Mouse (Mus musculus): ENCODE results near the gene Hoxb5.

Gene Hoxb5

DNA sequence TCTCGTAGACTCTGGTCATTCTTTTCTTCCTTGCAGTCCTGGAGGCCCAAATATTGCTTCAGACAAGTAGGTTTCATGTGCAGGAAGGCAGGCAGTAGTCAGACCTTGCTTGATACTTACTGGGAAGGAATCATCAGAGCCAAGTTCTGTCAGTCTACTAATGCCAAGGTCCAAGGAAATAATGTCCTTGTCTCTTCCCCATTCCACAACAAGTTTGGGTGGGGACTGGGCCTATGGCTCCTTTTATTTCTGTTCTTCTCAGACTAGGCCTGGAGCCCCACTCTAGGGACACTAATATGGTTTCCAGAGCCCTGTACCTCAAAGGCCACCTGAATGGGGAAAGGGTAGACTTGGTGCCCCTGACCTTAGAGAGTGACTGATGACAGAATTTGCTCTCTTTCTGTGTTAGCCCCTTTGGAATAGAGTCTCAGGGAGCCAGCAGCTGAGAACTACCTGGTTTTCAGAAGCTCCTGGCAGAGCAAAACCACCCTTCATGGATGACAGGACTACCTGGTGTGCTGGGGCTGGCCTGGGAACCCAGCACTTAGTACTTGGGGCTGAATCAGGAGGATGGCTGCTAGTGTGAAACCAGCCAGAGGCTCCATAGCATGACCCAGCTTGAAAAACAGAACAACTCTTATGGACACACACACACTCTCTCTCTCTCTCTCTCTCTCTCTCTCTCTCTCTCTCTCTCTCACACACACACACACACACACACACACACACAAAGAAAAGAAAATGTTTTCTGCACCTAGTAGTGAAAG, 14.5 kb upstream of the Hoxb5 start:
- DNase-seq, result no peak

DNA sequence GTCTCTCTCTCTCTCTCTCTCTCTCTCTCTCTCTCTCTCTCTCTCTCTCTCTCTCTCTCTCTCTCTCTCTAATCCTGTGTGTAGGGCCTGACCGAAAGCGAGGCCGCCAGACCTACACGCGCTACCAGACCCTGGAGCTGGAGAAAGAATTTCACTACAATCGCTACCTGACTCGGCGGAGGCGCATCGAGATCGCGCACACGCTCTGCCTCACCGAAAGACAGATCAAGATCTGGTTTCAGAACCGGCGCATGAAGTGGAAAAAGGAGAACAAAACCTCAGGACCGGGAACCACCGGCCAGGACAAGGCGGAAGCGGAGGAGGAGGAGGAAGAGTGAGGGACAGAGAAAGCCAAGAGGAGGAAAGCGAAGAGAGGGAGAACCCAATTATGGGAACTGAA, 13.8 kb upstream of the Hoxb5 start:
- DNase-seq, result no peak

DNA sequence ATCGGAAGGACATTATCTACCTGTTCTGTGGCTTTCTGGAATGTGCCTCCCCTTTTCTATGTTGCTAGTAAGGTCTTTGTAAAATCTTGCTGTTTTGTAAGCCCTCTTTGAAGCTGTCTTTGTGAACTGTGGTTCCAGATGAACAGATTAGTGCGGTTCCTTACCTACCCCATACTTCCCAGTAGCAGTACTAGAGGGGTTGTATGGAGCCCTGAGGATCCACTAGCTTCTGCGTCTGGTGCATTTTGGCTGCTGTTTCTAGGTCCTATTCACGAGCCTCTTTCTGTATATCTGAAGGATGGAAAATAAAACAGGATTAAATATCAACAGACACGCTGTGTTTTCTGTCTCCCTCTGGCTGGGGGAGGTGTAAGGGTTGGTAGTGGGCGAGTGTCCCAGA, 13.3 kb upstream of the Hoxb5 start:
- no peak for DNase-seq

DNA sequence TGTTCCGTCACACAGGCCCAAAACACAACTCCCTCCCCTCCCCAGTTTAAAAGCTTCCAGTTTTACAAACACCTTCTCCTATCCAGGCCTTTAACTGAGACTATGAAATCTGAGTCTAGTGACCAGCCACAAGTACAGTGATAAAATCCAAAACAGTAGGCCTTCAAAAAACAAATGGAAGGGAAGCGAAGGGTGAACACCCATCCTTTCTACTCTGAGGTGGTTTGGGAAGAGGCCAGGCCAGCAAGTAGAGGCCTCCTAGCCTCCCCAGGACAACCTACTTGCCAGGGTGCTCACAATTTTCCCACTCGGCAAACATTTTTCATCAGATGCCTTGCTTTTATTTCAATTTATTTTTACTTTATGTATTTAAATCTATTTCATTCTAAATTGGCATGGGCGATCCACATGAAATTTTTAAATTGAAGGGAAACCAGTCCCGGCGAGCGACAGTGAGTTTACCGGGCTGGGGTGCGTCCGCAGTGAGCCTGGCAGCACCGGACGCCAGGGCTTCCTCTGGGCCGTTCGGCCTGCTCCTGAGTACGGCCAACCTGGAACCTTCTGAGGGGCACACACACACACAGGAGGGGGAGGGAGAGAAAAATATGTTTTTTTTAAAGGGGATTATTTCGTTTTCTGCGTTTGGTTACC, 12.3 kb upstream of the Hoxb5 start:
- no peak for DNase-seq

DNA sequence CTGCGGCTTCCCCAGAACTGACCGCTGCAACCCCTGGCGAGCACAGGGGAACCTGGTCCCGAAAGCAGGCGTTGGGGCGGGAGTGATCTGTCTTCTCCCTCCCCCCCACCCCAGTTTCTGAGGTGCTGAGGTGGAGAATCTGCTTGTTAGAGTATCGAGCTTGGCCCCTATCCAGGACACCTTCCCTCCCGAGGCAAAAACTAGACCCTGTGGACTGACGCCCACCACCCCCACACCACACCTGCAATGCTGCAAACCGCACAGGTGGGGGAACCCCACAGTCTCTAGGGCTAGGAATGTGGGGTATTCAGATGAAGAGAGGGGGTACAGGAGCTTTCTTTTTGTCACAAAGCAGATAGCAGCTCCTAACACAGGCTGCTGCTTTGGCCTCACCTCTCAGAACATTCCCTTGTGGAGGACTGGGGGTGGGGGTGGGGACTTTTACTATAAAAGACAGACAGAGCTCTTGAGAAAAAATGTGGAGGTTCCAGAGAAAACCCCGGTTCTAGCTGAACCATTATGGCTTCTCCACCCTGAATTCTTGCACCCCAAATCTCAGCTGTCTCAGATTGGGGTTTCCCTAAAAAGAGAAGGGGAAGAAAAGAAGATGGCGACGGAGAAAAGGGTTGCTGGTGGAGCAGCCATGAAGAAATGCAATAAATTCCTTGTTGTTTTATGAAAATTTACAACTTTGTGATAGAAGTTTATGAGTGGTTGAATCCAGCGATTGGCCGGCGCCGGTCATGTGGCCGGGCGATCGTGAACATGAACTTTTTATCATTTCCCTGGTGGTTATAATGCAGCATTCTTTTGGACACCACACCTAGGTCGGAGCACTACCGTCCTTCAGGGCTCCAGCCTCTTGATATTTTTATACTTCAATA, 11.2 kb upstream of the Hoxb5 start, which contains the start of gene Hoxb6:
Hoxb6 (plus strand) TSS at position 796 of the 884 bp plus-strand sequence.
- peak; percentile 74 for DNase-seq

DNA sequence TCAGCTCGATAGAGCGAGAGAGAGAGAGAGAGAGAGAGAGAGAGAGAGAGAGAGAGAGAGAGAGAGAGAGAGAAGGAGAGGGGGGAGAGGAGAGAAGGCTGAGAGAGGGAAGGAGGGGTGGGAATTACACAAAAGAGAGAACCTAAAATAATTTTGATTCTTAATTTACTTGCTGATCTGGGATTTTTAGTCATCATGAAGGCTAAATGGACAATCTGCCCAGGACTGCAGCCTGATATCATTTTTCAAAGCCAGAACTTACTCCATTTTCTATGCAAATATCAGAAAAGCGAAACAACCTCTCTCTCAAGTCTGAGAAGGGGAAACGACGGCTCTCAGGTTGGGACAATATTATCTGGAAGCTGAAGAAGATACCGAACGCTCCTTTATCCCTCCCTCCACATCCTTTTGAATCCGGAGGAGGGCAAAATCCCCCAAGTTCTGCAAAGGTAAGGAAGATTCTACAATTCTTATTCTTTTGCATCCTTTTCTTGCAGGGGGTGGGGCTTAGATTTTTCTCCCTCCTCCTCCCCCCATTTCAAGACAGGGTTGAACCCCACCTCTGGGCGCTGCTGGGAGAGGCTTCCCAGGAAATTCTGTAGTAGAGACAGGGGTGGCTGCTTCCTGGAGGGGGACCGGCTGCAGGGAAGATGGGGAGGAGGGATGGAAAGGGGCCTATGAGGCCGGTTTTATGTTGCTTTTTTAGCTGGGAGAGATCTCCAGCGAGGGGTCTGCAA, 10.4 kb upstream of the Hoxb5 start:
- no peak for DNase-seq

DNA sequence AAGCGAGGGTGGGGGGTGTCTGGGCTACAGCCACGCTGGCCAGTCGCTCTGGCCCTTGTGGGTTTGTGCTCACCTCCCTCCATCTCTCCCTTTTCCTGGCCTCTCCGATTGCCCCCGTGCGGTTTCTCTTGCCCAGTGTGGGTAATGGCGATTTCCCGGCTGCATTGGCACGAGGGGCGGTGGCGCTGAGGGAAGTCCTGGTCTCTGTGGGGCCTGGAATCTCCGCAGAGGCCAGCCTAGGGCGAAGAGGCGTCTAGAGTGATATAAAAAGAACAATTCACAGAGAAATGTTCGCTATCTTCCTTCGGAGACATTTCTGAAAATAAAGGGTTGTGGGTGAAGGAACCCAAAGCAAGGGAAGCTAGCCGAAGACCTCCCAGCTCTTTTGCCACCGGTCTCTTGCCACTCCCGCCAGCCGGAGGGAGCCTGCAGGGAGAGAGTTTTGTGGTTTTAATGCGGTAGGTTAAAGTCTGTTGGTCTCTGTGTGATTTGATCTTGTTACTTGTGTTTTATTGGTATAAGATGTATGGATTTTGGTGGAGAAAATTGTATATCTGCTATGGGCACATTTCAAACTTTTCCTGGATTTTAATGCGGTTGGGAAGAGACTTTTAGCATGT, 9.7 kb upstream of the Hoxb5 start:
- no peak for DNase-seq

DNA sequence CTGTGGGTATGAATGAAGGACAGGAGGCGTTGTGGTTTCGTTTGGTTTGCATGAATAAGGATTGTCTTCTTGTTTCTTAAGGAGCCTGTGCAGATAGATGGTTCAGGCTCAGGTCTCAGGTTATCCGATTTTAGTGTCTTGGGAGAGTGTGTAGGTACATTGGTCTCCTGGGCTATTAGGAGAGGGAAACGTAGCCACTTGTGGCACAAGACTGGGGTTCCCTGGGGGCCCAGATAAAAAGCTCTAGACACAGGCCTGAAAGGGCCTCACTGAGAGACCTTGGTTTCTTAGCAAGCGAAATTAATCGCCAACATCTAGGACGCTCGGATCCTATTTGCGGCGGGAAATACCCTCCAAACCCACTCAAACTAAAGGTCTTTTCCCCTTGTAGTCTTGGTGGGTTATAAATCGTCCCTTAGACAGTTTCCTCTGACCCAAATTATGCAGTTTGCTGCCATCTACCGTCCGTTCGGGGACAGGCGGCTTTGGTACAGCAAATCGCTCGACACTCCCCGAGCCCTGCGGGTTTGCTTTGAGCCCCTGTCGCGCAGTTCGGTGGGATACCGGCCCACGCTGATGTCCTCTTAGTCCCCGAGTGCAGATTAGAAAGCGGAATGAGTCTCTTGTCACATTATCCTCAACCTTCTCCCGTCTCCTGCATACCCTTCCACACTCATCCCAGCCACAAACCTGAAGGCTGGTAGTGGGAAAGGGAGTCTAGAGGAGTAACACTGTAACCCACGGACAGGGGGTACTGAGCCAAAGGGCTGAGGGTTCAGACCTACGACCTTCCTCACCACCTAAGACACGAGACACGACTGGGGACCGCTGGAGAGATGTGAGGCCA, 8.7 kb upstream of the Hoxb5 start:
- peak; percentile 91 for DNase-seq

DNA sequence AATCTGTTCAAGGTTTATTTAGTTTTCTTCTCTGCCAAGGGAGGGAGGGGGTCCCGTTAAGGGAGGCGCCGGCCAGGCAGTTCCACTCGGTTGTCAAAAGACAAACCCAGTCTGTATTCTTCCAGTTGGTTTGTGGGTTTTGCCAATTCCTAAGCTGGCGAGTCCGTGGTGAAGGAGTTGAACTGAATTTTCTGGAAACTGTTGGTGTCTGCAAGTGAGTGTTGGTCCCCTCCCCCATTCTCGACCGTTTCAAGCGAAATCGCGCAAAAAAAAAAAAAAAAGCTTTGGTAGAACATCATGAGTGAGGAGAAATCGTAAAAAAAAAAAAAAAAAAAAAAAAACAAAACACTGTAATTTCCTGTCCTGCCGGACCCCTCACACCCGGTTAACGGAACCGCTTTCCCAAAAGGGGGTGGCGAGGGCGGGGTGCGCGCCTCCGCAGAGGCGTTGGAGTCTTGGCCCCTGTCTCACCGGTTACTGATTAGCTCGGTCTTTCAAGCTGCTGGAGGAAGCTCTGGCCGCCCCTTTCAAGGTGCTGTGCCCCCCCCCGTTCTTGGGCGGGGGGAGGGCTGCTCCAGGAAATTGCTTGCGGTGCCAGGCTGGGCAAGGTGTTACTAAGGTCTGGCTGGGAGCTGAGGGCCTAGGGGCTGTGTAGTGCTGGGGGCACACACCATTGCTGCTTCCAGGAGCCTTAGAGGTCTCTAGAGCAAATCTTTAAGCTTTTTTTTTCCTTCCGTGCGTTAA, 7.9 kb upstream of the Hoxb5 start:
- no peak for DNase-seq

DNA sequence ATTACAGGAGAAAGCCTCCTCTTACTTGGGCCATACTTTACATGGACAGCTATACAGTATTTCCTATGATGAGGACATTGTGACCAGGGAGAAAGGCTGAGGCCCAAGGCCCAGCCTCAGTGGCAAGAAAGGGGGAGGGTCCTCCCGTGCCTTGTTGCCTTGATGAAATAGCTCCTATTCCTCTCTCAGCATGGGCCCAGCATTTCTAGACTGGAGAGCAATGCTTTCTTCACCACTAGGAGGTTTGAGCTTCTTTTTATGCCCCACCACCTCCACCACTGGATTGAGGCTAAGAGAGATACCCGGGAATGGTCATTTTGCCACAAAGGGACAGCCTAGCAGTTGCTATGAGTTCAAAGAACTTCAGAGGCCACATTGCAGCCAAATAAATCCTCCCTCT, 6.1 kb upstream of the Hoxb5 start:
- no peak for DNase-seq

DNA sequence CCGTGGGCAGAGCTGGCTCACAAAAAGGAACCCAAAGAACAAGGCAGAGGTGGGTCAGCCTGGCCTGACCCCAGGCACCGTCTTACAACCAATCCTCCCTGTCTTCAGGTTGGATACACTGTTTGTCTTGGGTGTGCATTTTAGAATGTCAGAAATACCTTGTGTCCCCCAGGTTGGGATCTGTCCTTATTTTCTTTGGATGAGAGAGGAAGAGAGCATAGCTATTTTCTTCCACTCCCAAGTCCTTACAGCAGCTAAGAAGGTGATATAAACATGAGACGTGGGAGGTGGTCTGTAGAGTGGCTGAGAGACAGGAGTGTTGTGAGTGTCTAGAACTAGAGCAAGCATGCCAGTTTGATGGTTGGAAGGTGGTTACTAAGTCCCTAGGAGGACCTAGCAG, 5.7 kb upstream of the Hoxb5 start:
- DNase-seq, result no peak

DNA sequence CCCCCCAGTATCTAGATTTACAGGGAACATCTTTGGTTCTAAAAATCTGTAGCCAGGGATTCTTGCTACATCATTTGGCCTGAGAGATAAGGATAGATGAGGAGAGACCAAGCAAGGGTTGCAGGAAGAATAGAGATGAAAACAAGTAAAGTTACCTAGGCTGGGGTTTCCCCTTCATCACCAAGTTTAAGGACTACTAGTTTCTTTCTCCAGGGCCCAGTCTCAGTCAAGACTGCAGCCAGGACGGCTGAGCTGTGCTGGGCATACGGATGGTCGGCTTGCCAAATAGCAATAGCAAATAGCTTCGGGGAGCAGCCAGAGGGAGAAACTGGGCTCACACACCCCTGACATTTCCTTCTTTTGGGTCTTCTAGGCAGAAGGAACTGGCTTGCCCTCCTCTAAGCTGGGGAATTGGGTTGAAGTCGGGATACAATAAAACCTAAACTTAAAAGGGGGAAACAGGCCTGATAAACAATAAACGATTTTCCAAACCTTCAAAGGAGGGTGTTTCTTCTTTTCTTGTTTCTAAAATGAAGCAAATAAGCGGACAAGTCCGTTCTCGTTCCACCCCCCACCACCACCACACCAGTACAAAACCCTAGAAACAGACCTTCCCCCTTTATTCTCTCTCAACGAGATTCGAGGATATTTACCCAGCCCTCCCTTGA, 5.0 kb upstream of the Hoxb5 start:
- no peak for DNase-seq

DNA sequence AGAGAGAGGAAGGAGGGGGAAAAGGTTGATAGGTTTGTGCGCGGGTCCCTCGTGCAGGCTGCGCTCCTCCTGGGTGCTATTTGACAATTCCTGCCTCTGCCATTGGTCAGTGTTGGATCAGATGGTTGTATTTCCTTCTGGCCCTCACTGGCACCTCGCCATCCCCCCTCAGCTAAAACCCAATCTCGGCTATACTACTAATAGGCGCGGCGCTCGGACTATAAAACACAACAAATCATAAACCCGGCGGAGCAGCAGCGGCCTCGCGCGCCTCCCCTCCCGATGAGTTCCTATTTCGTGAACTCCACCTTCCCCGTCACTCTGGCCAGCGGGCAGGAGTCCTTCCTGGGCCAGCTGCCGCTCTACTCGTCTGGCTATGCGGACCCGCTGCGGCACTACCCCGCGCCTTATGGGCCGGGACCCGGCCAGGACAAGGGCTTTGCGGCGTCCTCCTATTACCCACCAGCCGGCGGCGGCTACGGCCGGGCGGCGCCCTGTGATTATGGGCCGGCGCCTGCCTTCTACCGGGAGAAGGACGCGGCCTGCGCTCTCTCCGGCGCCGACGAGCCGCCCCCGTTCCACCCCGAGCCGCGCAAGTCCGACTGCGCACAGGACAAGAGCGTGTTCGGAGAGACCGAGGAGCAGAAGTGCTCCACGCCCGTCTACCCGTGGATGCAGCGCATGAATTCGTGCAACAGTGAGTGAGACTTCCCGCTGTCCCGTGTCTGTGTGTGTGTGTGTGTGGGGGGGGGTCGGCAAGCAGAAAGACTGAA, 4.1 kb upstream of the Hoxb5 start:
- DNase-seq, result no peak

DNA sequence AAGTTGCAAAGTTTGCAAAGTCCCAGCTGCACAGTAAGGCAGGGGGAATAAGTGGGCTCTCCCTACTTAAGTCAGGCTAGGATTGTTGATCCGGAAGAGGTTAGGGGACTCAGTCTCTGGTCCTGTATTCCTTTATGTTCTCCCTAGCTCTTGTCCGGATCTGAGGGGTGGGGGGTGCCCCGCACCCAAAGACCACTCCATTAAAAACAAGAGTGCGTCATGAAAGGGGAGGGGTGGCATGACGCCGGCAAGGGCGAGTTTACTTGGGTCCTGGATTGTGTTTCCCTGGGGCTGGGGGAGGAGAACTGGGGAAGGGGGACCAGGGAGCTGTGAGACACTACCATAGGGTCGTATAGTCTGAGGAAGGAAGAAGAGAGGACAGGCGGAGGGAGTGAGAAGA, 3.4 kb upstream of the Hoxb5 start:
- DNase-seq, result no peak

DNA sequence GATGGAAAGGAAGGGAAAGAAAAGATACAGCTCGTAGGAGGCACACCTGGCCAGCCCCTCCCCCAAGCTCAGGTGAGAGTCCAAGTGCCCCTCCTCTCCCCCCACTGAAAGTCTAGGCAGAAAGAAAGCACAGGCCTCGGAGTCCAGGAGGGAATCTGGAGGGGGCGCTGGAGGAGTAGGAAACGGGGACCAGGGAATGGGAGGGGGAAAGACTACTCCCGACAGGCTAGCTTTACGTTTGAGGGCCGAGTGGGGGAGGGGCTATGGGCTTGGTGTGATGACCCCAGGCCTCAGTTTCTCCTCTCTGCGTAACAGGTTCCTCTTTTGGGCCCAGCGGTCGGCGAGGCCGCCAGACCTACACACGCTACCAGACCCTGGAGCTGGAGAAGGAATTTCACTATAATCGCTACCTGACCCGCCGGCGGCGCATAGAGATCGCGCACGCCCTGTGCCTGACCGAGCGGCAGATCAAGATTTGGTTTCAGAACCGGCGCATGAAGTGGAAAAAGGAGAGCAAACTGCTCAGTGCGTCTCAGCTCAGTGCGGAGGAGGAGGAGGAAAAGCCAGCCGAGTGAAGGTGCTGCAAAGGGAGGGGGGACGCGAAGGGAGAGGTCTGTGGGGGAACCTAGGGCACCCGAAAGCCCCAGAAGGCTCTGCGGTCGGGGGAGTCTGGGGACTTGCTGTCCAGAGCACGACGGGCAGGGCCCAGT, 2.6 kb upstream of the Hoxb5 start:
- peak; percentile 72 for DNase-seq

DNA sequence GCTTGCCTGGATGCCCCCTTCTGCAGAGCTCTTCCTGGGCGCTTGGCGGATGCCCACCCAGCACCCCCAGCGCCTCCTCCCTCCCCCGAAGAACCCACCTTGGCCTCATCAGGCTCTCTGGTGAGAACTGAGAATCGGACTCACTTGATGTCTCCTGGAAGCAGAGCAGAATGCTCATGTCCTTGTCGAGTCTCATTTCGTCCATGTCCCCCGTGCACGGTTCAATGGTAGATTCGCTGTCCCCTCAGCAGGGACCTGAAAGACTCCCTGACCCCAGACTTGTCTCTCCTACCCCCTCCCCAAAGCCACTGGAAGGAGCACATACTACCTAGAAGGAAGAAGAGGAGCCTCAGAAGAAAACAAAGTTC, 2.1 kb upstream of the Hoxb5 start:
- DNase-seq, result no peak

DNA sequence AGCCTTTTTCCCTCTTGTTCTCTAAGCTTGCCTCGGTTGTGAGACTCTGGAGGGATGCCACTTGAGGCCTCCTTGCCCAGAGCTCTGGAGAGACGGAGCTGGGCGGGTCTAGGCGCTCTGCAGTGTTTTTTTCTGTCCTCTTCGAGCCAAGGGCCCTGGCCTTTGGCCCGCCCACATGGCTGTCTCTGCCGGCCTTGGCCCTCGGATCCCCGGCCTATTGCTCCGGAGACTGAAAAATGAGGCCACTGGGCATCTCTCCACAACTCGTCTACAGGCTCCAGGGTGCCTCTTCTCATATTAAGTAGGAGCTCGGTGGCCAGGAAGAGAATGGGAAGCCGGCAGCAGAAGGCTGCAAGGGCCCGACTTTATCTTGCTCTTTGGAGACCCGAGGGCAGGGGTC, 1.3 kb upstream of the Hoxb5 start:
- no peak for DNase-seq

DNA sequence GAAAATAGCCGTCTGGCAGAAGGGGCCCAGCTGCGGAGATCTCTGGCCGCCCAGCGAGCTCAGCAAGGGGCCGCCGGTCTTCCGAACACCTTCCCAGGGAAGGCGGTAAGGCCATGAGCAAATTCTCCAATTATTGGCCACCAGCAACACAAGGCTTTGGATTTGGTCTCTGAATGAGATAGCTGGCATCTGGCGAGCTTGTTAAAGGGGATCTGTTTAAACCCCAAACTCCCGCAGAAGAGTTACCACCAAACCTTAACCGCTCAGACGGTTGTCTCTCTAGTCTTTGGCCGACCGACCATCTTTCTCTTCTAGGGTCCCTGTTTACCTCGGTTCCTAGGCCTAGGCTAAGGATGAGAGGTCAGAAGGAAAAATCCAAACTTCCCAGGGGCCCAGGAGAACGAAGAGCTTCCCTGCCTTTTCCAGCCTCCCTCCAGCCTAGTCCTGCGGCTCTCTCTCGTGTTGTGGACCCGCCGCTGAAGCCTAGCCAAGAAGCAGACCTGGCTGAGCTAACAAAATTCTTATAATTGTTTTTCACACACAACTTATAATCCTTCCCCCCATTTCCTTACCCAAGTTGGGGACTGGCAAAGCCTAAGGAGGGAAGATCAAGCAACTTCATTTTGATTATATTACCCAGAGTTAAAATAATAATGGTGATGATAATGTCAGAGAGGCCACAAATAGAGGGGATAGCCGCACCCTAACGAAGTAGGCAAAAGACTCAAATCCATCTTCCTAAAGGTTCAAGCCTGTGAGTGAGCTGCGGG, 570 bp upstream of the Hoxb5 start:
- no peak for DNase-seq
